Mouse (Mus musculus) brain, embryonic 14.5 days (tissue): ENCODE measurements around the gene Icos.

Experiments
- CTCF ChIP-seq: fragments of 200-500 bp; IDR thresholded peaks from 2 replicates; pipeline ENCODE4 v1.5.1; 2012; ENCODE audit warnings: inconsistent platforms, mild to moderate bottlenecking, moderate library complexity, borderline replicate concordance; ENCODE audit not compliant: insufficient read depth, insufficient read length; ENCODE audit errors: extremely low read depth
- POLR2A ChIP-seq: fragments of 200-500 bp; IDR thresholded peaks from 2 replicates; pipeline ENCODE4 v1.6.1; 2012; ENCODE audit warnings: mild to moderate bottlenecking, inconsistent platforms, borderline replicate concordance; ENCODE audit not compliant: poor library complexity, insufficient read depth, insufficient read length, severe bottlenecking; ENCODE audit errors: extremely low read depth

- TF ChIP-seq CTCF (no peak), POLR2A (no peak)
Observed at GRCm38 (mm10) chr1:60998689-60999088, 21.0 kb downstream of the Icos start.
